Mouse (Mus musculus): ENCODE results near the gene Tram2. TPM values are rescaled to one million over a fixed set of nuclear protein-coding genes. Genes with fewer than 3 reads are reported as not detected.

Tram2 gene
- polyA plus RNA-seq, 1 experiment = 3.4 TPM

DNA sequence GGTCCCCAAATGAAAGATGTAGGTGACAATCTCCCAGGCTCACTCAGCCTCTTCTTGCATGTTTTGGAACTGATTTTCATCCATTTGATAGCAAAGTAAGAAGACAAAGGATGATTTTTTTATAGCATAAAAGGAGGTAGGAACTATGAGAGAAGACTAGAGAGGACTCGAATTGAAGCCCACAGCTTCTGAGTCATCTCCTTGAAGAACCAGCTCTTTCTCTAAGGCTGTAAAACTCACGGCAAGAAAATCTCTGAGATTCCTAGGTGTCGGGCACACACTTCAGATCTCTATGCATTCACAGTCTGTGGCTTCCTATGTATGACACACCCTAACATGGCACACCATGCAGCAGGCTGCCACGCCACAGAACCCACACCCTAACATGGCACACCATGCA, 50.0 kb downstream of the Tram2 start:
- H3K79me2 ChIP-seq (ENCODE audit: control insufficient read depth, insufficient read depth) = no peaks in the 10 kb centered on the region
- H3K4me3 ChIP-seq (ENCODE audit: insufficient read depth, poor library complexity, severe bottlenecking) = no peak overlapping the region
- H3K27me3 ChIP-seq (ENCODE audit: control insufficient read depth, insufficient read depth, insufficient read length) = no peaks in the 10 kb centered on the region
- no peak overlapping the region for H3ac ChIP-seq (ENCODE audit: control insufficient read depth, insufficient read length, low read depth)
- no peaks in the 10 kb centered on the region for H3K36me3 ChIP-seq (ENCODE audit: control insufficient read depth, insufficient read depth)
- TF ChIP-seq FOSL1 (IDR thresholded peaks at IDR 0.05; ENCODE audit: insufficient read depth, low read length, poor library complexity, severe bottlenecking) (no peak), CEBPB (IDR thresholded peaks at IDR 0.05; ENCODE audit: low read depth) (no peak), MYOD1 (IDR thresholded peaks at IDR 0.05; ENCODE audit: control insufficient read depth, insufficient read length, low read depth) (no peak), CTCF (IDR thresholded peaks at IDR 0.05; ENCODE audit: control insufficient read depth, insufficient read depth, insufficient read length) (no peak), MYOG (IDR thresholded peaks at IDR 0.05; ENCODE audit: control insufficient read depth, extremely low read depth, insufficient read length) (no peak), USF1 (IDR thresholded peaks at IDR 0.05; ENCODE audit: low read depth) (no peak), MAX (IDR thresholded peaks at IDR 0.05) (no peak)
- H3K79me3 ChIP-seq (ENCODE audit: low read depth) = no peaks in the 10 kb centered on the region

DNA sequence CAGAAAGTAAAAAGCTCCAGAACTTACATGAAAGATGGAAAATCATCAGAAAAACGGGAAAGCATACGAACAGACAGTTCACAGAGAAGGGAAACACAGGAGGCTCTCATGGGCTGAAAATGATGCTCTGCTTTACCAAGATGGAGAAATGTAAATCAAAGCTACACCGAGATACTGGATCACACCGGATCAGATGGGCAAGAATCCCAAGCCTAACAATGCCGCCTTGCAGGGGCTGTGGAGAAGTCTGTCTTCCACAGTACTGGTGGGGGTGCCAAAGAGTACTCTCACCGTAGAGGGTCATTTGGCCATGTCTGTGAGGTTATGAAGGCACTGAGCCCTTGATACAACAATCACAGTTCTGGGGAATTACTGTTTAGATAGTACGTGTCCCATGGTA, 52.5 kb downstream of the Tram2 start:
- TF ChIP-seq CEBPB (IDR thresholded peaks at IDR 0.05; ENCODE audit: low read depth) (no peak), CTCF (IDR thresholded peaks at IDR 0.05; ENCODE audit: control insufficient read depth, insufficient read depth, insufficient read length) (no peak), MYOD1 (IDR thresholded peaks at IDR 0.05; ENCODE audit: control insufficient read depth, insufficient read length, low read depth) (no peak), MYOG (IDR thresholded peaks at IDR 0.05; ENCODE audit: control insufficient read depth, extremely low read depth, insufficient read length) (no peak), FOSL1 (IDR thresholded peaks at IDR 0.05; ENCODE audit: insufficient read depth, low read length, poor library complexity, severe bottlenecking) (no peak), MAX (IDR thresholded peaks at IDR 0.05) (no peak), USF1 (IDR thresholded peaks at IDR 0.05; ENCODE audit: low read depth) (no peak)
- Histone ChIP-seq H3K79me2 (ENCODE audit: control insufficient read depth, insufficient read depth) (no peaks in the 10 kb centered on the region), H3K79me3 (ENCODE audit: low read depth) (no peaks in the 10 kb centered on the region), H3K4me3 (ENCODE audit: insufficient read depth, poor library complexity, severe bottlenecking) (no peak overlapping the region), H3K27me3 (ENCODE audit: control insufficient read depth, insufficient read depth, insufficient read length) (no peaks in the 10 kb centered on the region), H3K36me3 (ENCODE audit: control insufficient read depth, insufficient read depth) (no peaks in the 10 kb centered on the region), H3ac (ENCODE audit: control insufficient read depth, insufficient read length, low read depth) (no peak overlapping the region)

DNA sequence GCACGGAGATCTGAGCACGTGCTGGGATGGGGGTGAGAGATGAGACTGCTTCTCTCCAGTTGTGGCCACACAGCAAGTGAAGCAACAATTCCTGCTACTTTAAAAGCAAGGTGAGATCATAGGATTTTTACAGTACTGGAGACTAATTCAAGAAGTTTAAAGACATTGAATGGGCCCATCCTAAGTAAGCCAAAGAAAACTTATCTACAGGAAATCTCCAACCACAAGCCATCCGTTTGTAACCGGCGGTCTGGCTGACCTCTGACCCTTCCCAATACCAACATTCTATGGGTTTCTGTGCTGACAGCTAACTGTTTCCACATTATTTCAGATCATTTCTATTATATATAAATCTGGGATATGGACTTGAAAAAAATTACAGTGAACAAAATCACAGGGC, 53.8 kb downstream of the Tram2 start:
- Histone ChIP-seq H3ac (ENCODE audit: control insufficient read depth, insufficient read length, low read depth) (no peak overlapping the region), H3K79me3 (ENCODE audit: low read depth) (no peaks in the 10 kb centered on the region), H3K79me2 (ENCODE audit: control insufficient read depth, insufficient read depth) (no peaks in the 10 kb centered on the region), H3K4me3 (ENCODE audit: insufficient read depth, poor library complexity, severe bottlenecking) (no peak overlapping the region), H3K27me3 (ENCODE audit: control insufficient read depth, insufficient read depth, insufficient read length) (no peaks in the 10 kb centered on the region), H3K36me3 (ENCODE audit: control insufficient read depth, insufficient read depth) (no peaks in the 10 kb centered on the region)
- TF ChIP-seq USF1 (IDR thresholded peaks at IDR 0.05; ENCODE audit: low read depth) (no peak), MAX (IDR thresholded peaks at IDR 0.05) (no peak), MYOG (IDR thresholded peaks at IDR 0.05; ENCODE audit: control insufficient read depth, extremely low read depth, insufficient read length) (no peak), CEBPB (IDR thresholded peaks at IDR 0.05; ENCODE audit: low read depth) (no peak), MYOD1 (IDR thresholded peaks at IDR 0.05; ENCODE audit: control insufficient read depth, insufficient read length, low read depth) (no peak), FOSL1 (IDR thresholded peaks at IDR 0.05; ENCODE audit: insufficient read depth, low read length, poor library complexity, severe bottlenecking) (no peak), CTCF (IDR thresholded peaks at IDR 0.05; ENCODE audit: control insufficient read depth, insufficient read depth, insufficient read length) (no peak)

DNA sequence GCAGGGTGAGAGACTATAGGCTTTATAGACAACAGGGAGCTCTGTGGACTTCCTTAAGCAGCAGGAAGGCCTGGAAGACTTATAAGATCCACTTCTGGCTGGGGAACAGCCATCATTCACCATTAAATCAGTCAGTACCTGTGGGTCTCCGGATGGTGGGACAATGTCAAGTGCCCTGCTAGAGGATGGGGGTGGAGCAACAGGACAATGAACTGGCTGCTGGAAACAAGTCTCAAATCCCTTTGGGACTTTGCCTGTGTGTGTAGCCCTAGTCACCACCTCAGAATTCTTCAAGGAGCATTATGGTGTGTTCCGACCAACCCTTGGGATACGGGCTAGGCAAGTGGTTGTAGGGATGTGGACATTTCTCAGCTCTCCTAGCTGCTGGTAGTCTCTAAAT, 55.9 kb downstream of the Tram2 start:
- Histone ChIP-seq H3K79me2 (ENCODE audit: control insufficient read depth, insufficient read depth) (no peaks in the 10 kb centered on the region), H3ac (ENCODE audit: control insufficient read depth, insufficient read length, low read depth) (no peak overlapping the region), H3K4me3 (ENCODE audit: insufficient read depth, poor library complexity, severe bottlenecking) (no peak overlapping the region), H3K79me3 (ENCODE audit: low read depth) (no peaks in the 10 kb centered on the region), H3K36me3 (ENCODE audit: control insufficient read depth, insufficient read depth) (no peaks in the 10 kb centered on the region), H3K27me3 (ENCODE audit: control insufficient read depth, insufficient read depth, insufficient read length) (no peaks in the 10 kb centered on the region)
- no peak for TF ChIP-seq CTCF (IDR thresholded peaks at IDR 0.05; ENCODE audit: control insufficient read depth, insufficient read depth, insufficient read length)
- no peak for TF ChIP-seq MAX (IDR thresholded peaks at IDR 0.05)
- no peak for TF ChIP-seq MYOG (IDR thresholded peaks at IDR 0.05; ENCODE audit: control insufficient read depth, extremely low read depth, insufficient read length)
- TF ChIP-seq FOSL1 (IDR thresholded peaks at IDR 0.05; ENCODE audit: insufficient read depth, low read length, poor library complexity, severe bottlenecking) = no peak
- TF ChIP-seq CEBPB (IDR thresholded peaks at IDR 0.05; ENCODE audit: low read depth) = no peak
- no peak for TF ChIP-seq USF1 (IDR thresholded peaks at IDR 0.05; ENCODE audit: low read depth)
- no peak for TF ChIP-seq MYOD1 (IDR thresholded peaks at IDR 0.05; ENCODE audit: control insufficient read depth, insufficient read length, low read depth)

DNA sequence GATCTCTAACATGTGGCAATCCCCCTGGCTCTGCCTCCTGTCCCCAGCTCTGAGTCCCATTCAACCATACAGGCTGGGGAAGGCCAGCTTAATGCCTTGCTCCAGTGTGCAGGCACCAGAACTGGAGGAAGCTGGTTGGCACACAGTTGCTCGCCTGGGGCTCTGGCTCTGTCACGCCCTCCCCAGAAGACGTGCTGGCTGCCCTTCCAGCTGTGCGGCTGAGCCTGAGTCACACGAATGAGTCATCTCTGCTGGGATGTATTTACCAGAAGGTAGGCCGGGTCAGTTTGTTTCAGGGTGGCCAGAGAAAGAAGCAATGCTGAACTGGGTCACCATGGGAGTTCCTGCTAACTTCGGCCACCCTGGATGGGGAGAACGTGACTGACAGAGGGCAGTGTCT, 64.6 kb downstream of the Tram2 start:
- TF ChIP-seq MYOG (IDR thresholded peaks at IDR 0.05; ENCODE audit: control insufficient read depth, extremely low read depth, insufficient read length) = no peak
- peak; percentile 96 for TF ChIP-seq FOSL1 (IDR thresholded peaks at IDR 0.05; ENCODE audit: insufficient read depth, low read length, poor library complexity, severe bottlenecking)
- no peak for TF ChIP-seq CTCF (IDR thresholded peaks at IDR 0.05; ENCODE audit: control insufficient read depth, insufficient read depth, insufficient read length)
- TF ChIP-seq CEBPB (IDR thresholded peaks at IDR 0.05; ENCODE audit: low read depth) = no peak
- peak; percentile 82 for TF ChIP-seq MYOD1 (IDR thresholded peaks at IDR 0.05; ENCODE audit: control insufficient read depth, insufficient read length, low read depth)
- no peak for TF ChIP-seq USF1 (IDR thresholded peaks at IDR 0.05; ENCODE audit: low read depth)
- TF ChIP-seq MAX (IDR thresholded peaks at IDR 0.05) = peak; percentile 66
- no peaks in the 10 kb centered on the region for H3K27me3 ChIP-seq (ENCODE audit: control insufficient read depth, insufficient read depth, insufficient read length)
- H3K79me3 ChIP-seq (ENCODE audit: low read depth) = no peaks in the 10 kb centered on the region
- H3ac ChIP-seq (ENCODE audit: control insufficient read depth, insufficient read length, low read depth) = no peak overlapping the region
- peaks cover 4% of the 10 kb centered on the region for H3K36me3 ChIP-seq (ENCODE audit: control insufficient read depth, insufficient read depth)
- no peaks in the 10 kb centered on the region for H3K79me2 ChIP-seq (ENCODE audit: control insufficient read depth, insufficient read depth)
- H3K4me3 ChIP-seq (ENCODE audit: insufficient read depth, poor library complexity, severe bottlenecking) = no peak overlapping the region

Measured in C2C12 (cell line).